Mouse (Mus musculus): ENCODE data around the gene Gm10722.
A peak's percentile ranks its signal among the peaks of the same experiment; 100 is the strongest.
"Not testable (repeated sequence)": the region's sequence is repeated elsewhere in the genome, so short reads cannot be mapped to it uniquely, and the experiment has no call there.

The Gm10722 gene

DNA sequence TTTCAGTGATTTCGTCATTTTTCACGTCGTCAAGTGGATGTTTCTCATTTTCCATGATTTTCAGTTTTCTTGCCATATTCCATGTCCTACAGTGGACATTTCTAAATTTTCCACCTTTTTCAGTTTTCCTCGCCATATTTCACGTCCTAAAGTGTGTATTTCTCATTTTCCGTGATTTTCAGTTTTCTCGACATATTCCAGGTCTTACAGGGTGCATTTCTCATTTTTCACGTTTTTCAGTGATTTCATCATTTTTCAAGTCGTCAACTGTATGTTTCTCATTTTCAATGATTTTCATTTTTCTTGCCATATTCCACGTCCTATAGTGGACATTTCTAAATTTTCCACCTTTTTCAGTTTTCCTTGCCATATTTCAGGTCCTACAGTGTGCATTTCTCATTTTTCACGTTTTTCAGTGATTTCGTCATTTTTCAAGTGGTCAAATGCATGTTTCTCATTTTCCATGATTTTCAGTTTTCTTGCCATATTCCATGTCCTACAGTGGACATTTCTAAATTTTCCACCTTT lies at the start of gene Gm10722:
Gm10722 (plus strand) TSS at position 478 of the 528 bp plus-strand sequence.
- peak; percentile 47 for DNase-seq (ENCODE audit: low spot score)

- not testable (repeated sequence) for DNase-seq (ENCODE audit: low spot score)
Measured at GRCm38 (mm10) chr9:3001006-3001405, 284 bp downstream of the Gm10722 start.

GRCm38 (mm10) chr9:3001948-3002659 lies 1.4 kb downstream of the Gm10722 start:
- DNase-seq (ENCODE audit: low spot score), result peak; percentile 17

- not testable (repeated sequence) for DNase-seq (ENCODE audit: low spot score)
Measured at GRCm38 (mm10) chr9:3002794-3003396, 2.2 kb downstream of the Gm10722 start, which contains the start of gene Gm11168. Gm11168 (plus strand) TSS chr9:3003346.

GRCm38 (mm10) chr9:3006179-3006578 lies 5.5 kb downstream of the Gm10722 start:
- DNase-seq (ENCODE audit: low spot score), result not testable (repeated sequence)

GRCm38 (mm10) chr9:3006636-3007035 lies 5.9 kb downstream of the Gm10722 start:
- DNase-seq (ENCODE audit: low spot score), result not testable (repeated sequence)

DNA sequence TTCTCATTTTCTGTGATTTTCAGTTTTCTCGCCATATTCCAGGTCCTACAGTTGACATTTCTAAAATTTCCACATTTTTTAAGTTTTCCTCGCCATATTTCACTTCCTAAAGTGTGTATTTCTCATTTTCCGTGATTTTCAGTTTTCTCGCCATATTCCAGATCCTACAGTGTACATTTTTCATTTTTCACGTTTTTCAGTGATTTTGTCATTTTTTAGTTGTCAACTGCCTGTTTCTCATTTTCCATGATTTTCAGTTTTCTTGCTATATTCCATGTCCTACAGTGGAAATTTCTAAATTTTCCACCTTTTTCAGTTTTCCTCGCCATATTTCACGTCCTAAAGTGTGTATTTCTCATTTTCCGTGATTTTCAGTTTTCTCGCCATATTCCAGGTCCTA lies 6.5 kb downstream of the Gm10722 start:
- peak; percentile 29 for DNase-seq (ENCODE audit: low spot score)

DNA sequence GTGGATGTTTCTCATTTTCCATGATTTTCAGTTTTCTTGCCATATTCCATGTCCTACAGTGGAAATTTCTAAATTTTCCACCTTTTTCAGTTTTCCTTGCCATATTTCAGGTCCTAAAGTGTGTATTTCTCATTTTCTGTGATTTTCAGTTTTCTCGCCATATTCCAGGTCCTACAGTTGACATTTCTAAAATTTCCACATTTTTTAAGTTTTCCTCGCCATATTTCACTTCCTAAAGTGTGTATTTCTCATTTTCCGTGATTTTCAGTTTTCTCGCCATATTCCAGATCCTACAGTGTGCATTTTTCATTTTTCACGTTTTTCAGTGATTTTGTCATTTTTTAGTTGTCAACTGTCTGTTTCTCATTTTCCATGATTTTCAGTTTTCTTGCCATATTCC lies 8.6 kb downstream of the Gm10722 start:
- DNase-seq (ENCODE audit: low spot score), result not testable (repeated sequence)

- DNase-seq (ENCODE audit: low spot score), result not testable (repeated sequence)
Measured at GRCm38 (mm10) chr9:3012054-3012621, 11.4 kb downstream of the Gm10722 start.

GRCm38 (mm10) chr9:3012733-3013279 lies 12.1 kb downstream of the Gm10722 start, which contains the start of gene Gm10721:
Gm10721 (plus strand) TSS chr9:3013140.
- DNase-seq (ENCODE audit: low spot score), result not testable (repeated sequence)

DNA sequence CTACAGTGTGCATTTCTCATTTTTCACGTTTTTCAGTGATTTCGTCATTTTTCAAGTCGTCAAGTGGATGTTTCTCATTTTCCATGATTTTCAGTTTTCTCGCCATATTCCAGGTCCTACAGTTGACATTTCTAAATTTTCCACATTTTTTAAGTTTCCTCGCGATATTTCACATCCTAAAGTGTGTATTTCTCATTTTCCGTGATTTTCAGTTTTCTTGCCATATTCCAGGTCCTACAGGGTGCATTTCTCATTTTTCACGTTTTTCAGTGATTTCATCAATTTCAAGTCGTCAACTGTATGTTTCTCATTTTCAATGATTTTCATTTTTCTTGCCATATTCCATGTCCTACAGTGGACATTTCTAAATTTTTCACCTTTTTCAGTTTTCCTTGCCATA lies 14.6 kb downstream of the Gm10722 start, which contains the start of gene Gm10720:
Gm10720 (plus strand) TSS at position 301 of the 400 bp plus-strand sequence.
- not testable (repeated sequence) for DNase-seq (ENCODE audit: low spot score)

DNA sequence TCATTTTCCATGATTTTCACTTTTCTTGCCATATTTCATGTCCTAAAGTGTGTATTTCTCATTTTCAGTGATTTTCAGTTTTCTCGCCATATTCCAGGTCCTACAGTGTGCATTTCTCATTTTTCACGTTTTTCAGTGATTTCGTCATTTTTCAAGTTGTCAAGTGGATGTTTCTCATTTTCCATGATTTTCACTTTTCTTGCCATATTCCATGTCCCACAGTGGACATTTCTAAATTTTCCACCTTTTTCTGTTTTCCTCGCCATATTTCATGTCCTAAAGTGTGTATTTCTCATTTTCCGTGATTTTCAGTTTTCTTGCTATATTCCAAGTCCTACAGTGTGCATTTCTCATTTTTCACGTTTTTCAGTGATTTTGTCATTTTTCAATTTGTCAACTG lies 15.2 kb downstream of the Gm10722 start:
- not testable (repeated sequence) for DNase-seq (ENCODE audit: low spot score)

DNA sequence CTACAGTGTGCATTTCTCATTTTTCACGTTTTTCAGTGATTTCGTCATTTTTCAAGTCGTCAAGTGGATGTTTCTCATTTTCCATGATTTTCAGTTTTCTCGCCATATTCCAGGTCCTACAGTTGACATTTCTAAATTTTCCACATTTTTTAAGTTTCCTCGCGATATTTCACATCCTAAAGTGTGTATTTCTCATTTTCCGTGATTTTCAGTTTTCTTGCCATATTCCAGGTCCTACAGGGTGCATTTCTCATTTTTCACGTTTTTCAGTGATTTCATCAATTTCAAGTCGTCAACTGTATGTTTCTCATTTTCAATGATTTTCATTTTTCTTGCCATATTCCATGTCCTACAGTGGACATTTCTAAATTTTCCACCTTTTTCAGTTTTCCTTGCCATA lies 16.4 kb downstream of the Gm10722 start, which contains the start of gene Gm10719:
Gm10719 (plus strand) TSS at position 301 of the 400 bp plus-strand sequence.
- DNase-seq (ENCODE audit: low spot score), result not testable (repeated sequence)

DNA sequence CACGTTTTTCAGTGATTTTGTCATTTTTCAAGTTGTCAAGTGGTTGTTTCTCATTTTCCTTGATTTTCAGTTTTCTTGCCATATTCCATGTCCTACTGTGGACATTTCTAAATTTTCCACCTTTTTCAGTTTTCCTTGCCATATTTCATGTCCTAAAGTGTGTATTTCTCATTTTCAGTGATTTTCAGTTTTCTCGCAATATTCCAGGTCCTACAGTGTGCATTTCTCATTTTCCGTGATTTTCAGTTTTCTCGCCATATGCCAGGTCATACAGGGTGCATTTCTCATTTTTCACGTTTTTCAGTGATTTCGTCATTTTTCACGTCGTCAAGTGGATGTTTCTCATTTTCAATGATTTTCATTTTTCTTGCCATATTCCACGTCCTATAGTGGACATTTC lies 18.2 kb downstream of the Gm10722 start:
- not testable (repeated sequence) for DNase-seq (ENCODE audit: low spot score)

- not testable (repeated sequence) for DNase-seq (ENCODE audit: low spot score)
Measured at GRCm38 (mm10) chr9:3019835-3020727, 19.4 kb downstream of the Gm10722 start.

- DNase-seq (ENCODE audit: low spot score), result peak; percentile 44
Measured at GRCm38 (mm10) chr9:3022316-3023008, 21.7 kb downstream of the Gm10722 start.

DNA sequence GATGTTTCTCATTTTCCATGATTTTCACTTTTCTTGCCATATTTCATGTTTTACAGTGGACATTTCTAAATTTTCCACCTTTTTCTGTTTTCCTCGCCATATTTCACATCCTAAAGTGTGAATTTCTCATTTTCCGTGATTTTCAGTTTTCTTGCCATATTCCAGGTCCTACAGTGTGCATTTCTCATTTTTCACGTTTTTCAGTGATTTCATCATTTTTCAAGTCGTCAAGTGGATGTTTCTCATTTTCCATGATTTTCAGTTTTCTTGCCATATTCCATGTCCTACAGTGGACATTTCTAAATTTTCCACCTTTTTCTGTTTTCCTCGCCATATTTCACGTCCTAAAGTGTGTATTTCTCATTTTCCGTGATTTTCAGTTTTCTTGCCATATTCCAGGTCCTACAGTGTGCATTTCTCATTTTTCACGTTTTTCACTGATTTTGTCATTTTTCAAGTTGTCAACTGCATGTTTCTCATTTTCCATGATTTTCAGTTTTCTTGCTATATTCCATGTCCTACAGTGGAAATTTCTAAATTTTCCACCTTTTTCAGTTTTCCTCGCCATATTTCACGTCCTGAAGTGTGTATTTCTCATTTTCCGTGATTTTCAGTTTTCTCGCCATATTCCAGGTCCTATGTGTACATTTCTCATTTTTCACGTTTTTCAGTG lies 22.7 kb downstream of the Gm10722 start, which contains the start of gene Gm10718:
Gm10718 (plus strand) TSS at position 236 of the 673 bp plus-strand sequence.
- DNase-seq (ENCODE audit: low spot score), result not testable (repeated sequence)

DNA sequence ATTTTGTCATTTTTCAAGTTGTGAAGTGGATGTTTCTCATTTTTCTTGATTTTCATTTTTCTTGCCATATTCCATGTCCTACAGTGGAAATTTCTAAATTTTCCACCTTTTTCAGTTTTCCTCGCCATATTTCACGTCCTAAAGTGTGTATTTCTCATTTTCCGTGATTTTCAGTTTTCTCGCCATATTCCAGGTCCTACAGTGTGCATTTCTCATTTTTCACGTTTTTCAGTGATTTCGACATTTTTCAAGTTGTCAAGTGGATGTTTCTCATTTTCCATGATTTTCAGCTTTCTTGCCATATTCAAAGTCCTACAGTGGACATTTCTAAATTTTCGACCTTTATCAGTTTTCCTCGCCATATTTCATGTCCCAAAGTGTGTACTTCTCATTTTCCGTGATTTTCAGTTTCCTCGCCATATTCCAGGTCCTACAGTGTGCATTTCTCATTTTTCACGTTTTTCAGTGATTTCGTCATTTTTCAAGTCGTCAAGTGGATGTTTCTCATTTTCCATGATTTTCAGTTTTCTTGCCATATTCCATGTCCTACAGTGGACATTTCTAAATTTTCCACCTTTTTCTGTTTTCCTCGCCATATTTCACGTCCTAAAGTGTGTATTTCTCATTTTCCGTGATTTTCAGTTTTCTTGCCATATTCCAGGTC lies 23.4 kb downstream of the Gm10722 start:
- DNase-seq (ENCODE audit: low spot score), result not testable (repeated sequence)

DNA sequence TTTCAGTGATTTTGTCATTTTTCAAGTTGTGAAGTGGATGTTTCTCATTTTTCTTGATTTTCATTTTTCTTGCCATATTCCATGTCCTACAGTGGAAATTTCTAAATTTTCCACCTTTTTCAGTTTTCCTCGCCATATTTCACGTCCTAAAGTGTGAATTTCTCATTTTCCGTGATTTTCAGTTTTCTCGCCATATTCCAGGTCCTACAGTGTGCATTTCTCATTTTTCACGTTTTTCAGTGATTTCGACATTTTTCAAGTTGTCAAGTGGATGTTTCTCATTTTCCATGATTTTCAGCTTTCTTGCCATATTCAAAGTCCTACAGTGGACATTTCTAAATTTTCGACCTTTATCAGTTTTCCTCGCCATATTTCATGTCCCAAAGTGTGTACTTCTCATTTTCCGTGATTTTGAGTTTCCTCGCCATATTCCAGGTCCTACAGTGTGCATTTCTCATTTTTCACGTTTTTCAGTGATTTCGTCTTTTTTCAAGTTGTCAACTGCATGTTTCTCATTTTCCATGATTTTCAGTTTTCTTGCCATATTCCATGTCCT lies 24.3 kb downstream of the Gm10722 start, which contains the start of gene Gm10717:
Gm10717 (plus strand) TSS at position 506 of the 556 bp plus-strand sequence.
- not testable (repeated sequence) for DNase-seq (ENCODE audit: low spot score)
